Mouse (Mus musculus) thymus, postnatal 10 days (tissue): ENCODE results near the gene Zfp629.
"Not testable (repeated sequence)": the region's sequence is repeated elsewhere in the genome, so short reads cannot be mapped to it uniquely, and the experiment has no call there.

Source experiments
- DNase-seq, 2 experiments: peaks; one replicate each; pipeline ENCODE4 v3.0.0; 2021; ENCODE audit warnings: low spot score in 2 of 2

Zfp629 gene

DNA sequence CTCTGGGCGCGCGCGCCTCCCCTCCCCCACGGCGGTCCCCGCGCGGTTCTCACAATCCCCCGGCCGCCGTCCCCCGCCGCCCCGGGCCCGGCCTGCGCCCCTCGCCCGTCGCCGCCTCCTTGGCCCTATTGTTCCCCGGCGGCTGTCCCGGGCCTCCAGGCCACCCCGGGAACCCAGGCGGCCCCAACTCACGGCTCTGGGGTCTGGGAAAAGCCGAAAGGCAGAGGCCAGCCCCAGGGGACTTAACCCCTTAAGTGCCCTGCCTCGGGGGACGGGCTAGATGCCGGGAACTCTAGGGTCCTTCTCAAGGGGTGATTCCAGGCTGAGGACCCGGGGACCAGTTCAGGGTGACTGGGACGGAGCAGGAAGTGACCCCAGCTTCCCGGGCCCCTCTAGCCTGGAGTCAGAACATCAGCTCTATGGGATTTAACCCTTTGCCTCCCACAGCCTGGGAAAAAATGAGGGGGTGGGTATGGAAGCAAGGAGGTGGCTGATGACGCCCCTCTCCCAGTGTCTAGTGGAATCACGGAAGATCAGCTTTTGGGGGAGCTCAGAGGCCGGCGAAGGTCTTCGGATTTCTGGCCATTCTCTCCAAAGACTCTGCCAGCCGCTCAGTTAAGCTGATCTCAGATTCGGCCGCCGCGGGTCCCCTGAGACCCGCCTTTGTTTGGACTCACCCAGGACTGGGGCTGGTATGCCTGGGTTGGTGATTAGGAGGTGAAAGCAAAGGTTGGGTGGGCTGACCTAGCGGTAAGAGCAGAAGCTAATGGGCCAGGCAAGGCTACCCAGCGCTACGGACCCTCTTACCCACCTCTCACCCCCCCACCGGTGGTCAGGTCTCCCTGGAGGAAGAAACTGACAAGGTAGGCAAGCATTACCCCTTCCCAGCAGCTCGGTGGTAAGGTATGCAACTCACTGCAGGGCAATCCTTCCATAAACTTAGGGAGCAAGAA lies at the start of gene Zfp629:
TSS of gene Zfp629 (minus strand) at position 907 of the 953 bp plus-strand sequence.
- peak; percentile 51 to 67 for DNase-seq

DNA sequence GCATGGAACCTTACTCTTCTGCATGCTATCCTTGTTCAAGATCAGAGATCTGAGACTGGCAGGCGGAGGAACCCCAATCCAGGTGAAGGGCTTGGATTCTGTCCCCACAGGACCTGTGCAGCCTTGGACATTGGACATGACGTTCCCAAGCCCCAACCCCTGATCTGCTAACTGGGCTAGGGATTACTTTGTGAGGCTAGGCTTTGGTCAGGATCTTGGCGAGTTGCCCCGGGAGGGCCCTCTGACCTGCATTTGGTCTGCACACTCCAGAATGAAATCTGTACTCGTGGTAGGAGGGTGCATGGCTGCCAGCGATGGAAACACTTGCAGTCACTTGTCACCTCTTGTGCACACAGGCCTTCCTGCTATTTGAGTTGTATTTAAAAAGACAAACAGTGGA lies 47.3 kb upstream of the Zfp629 start:
- DNase-seq = no peak

DNA sequence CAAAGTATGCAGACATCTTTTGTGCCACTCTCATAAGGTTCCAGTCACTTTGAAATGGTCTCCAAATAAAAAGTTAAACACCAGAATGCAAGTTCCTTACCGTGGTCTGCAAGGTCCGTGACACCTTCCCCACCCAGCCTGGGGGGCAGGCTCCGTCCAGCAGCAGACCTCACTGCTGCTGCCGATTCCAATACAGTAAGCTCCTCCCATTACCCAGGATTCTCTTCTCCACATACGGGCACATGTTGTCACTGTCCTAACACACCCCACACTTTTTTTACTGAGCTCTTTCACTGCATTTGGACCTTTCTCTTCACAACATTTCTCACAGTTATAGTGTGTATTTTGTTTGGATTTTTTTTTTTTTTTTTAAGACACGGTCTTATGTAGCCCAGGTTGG lies 46.2 kb upstream of the Zfp629 start:
- no peak for DNase-seq

GRCm38 (mm10) chr7:127660882-127661281 lies 45.3 kb upstream of the Zfp629 start:
- DNase-seq = no peak

- peak; percentile 68 to 87 for DNase-seq
These were observed 41.3 kb upstream of the Zfp629 start for GRCm38 (mm10) chr7:127656946-127657345.

GRCm38 (mm10) chr7:127654318-127654717 lies 38.7 kb upstream of the Zfp629 start:
- no peak for DNase-seq

DNA sequence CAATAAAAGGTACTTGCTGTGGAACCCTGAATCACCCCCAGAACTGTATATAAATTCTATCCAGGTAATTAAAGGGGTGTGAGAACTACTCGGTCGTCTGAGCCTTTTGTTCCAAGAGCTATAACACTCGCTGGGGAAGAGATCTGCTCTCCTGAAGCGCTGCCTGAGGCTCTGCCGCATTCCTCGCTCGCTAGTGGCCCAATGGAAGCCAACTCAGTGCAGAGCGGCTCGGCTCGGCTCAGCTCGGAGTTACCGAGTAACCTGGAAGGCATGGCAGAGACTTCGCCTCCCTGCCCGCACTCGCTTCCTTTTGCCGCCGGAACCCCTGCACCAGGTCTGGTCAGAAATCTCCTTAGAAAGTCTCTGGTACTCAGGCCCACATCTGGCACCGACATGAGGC lies 36.5 kb upstream of the Zfp629 start:
- DNase-seq = no peak

DNA sequence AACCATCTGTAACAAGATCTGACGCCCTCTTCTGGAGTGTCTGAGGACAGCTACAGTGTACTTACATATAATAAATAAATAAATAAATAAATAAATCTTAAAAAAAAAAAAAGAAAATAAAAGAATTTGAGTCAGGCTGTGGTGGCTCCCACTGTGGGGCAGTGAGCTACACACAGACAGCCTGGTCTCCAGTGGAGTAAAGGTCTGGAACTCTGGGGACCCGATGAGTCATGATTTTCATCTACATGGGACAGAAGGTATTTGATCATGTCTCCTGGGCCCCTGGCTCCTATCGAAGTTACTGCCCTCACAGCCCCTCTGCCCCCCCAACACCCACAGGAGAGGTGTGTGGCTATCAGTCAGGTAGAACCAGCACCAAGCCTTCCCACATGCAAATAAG lies 36.0 kb upstream of the Zfp629 start:
- no peak for DNase-seq

DNA sequence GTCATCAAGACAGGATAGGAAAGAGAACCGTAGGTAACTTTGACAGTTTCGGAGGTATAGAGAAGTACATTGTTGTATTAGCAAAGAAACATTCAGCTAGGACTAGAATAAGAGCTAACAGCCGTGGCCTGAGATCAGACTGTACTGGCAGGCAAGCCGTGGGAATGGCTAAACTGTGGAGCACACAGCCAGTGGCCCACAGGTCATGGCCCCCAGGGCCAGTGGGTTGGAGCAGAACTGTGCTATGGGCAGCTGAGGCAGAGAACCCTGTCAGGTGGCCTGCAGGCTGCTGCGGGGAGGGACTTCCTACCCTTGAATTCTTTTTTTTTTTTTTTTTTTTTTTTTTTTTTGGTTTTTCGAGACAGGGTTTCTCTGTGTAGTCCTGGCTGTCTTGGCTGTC lies 33.6 kb upstream of the Zfp629 start:
- no peak for DNase-seq

- no peak for DNase-seq
These were observed 33.1 kb upstream of the Zfp629 start for GRCm38 (mm10) chr7:127648516-127649201.

GRCm38 (mm10) chr7:127647576-127647975 lies 32.0 kb upstream of the Zfp629 start:
- DNase-seq = not testable (repeated sequence)

GRCm38 (mm10) chr7:127646363-127646762 lies 30.8 kb upstream of the Zfp629 start:
- no peak for DNase-seq

DNA sequence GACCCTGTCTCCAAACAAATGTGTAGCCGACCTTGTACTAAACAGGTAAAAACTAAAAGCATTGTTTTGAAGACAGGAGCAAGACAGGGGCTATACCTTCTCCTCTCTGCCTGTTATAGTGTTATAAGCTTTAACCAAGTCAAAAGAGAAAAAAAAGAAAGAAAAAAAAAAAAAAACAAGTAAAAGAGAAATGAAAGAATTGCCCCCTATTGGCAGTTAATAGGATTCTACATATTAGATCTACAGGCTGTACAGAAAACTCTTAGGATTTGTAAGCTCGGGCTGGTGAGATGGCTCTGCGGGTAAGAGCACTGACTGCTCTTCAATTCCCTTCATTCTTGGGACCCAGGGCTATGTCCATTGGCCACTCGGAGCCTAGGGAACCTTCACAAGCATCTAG lies 26.7 kb upstream of the Zfp629 start:
- no peak for DNase-seq

DNA sequence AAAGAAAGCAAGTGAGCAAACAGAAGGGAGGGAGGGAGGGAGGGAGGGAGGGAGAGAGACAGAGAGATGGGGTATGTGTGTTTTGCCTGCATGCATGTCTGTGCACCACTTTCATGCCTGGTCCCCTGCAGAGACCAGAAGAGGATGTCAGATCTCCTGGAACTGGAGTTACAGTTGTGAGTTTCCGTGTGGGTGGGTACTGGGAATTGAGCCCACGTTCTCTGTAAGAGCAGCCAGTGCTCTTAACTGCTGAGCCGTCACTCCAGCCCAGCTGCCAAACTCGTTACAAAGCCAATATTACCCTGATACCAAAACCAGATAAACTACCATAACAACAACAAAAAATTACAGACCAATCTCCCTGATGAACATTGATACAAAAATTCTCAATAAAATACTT lies 25.7 kb upstream of the Zfp629 start:
- DNase-seq = no peak

- no peak for DNase-seq
These were observed 21.4 kb upstream of the Zfp629 start for GRCm38 (mm10) chr7:127636963-127637362.

DNA sequence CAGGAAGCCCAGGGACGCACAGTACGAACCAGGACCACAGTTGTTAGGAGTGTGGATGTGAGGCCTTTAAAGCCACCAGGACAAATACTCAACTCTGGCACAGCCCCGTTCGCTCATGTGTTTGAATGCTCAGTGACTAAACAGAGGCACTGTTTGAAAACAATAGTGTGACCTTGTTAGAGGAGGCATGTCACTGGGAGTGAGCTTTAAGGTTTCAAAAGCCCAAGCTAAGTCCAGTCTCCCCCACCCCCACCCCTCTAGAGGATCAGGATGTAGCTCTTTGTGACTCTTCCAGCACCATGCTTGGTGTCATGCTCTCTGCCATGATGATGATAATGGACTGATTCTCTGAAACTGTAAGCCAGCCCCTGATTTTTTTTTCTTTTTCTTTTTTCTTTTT lies 15.8 kb upstream of the Zfp629 start:
- no peak for DNase-seq

DNA sequence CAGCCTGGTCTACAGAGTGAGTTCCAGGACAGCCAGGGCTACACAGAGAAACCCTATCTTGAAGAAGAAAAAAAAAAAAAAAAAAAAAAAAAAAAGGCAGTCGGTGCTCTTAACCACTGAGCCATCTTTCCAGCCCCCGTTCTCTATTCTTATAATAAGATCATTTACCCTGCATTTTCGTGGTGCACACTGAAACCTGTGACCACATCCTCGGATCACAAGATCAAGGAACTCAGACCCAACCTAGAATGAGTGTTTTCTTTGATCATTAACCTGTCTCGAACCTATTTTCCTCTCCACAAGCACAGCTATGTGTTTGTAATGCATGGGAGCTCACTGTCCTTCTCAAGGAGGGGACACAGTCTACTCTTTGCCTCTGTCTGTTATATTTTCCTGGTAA lies 13.0 kb upstream of the Zfp629 start:
- DNase-seq = no peak

DNA sequence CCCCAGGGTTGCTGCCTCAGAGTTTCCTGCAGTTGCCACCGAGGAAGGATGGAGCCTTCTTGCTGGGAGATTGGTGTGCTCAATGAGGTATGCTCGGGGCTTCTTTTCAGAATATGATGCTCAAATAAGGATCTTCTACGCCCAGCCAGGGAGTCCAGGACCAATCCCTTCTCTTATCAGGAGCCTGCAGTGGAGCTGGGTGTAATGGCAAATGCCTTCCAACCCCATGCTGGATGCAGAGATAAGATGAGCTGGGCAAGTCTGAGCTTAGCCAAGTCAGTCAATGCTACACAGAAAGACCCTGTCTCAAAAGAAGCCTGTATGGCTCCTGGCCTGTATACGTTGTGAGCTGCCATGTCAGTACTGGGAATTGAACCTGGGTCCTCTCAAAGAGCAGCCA lies 10.9 kb upstream of the Zfp629 start:
- no peak for DNase-seq

GRCm38 (mm10) chr7:127626039-127626438 lies 10.4 kb upstream of the Zfp629 start:
- DNase-seq = no peak

DNA sequence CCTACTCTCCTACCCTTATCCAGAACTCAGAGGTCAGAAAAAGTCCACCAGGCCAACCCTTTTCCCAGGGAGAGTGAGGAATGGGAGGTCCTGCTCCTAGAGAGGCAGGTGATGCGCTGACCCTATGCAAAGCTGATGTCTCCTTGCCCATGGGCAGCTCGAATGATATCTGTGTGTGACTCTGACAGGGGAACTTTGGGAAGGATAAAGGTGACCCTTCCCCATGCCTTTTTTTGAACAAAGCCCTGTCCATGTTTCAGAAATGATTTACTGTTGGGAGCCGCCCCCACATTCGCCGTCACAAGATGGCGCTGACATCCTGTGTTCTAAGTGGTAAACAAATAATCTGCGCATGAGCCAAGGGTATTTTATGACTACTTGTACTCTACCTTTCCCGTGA lies 2.8 kb upstream of the Zfp629 start:
- not testable (repeated sequence) for DNase-seq

GRCm38 (mm10) chr7:127617962-127618361 lies 2.4 kb upstream of the Zfp629 start:
- DNase-seq = peak; percentile 57 to 62

DNA sequence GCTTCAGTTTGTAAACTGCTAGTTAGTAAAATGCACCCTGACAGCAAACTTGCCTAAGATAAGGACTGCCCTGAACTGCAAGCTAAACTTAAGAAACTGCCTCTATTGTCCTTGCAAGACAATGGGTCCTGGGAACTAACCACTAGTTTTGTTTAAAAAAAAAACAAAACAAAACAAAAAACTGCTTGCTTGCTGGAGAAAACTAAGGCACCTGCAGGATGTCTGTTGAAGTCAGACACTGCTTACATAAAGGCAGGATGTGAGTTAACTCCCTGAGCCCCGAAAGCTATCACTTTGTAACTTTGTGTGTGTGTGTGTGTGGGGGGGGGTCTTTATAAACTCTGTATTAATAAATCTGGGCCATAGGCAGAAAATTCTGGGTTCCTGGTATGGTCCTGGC lies 1.3 kb upstream of the Zfp629 start:
- DNase-seq = peak; percentile 25 to 45

- peak; percentile 35 to 48 for DNase-seq
These were observed 739 bp upstream of the Zfp629 start for GRCm38 (mm10) chr7:127616336-127616735.
